Mouse (Mus musculus): ENCODE results near the gene Tas1r1.

Gene Tas1r1

GRCm38 (mm10) chr4:151988342-151989109 lies 49.8 kb downstream of the Tas1r1 start, which contains the start of gene Thap3:
TSS of gene Thap3 (minus strand) at chr4:151988997.
- under 1% methylated on average over 54 of the region's 54 CpGs for WGBS

- WGBS, result 15% methylated on average over 10 of the region's 10 CpGs
Observed at GRCm38 (mm10) chr4:151988014-151988341, 50.4 kb downstream of the Tas1r1 start.

DNA sequence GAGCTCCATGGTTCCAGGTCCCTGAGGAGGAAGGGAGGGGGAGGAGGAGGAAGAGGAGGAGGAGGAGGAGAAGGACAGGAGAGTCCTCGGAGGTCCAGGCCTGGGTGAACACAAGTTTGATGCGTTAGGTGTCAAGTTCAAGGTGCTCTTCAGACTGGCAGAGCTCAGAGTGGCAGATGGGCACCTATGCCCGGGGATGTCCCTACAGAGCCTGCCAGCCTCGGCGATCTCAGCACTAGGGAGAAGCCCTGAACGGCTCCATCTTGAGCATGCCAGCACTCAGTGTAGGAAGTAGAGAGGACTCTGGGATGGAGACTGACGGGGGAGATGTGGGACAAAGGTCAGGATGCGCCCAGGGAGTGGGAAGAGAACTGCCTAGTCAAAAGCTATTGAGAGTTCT lies 51.7 kb downstream of the Tas1r1 start:
- 66% methylated on average over 8 of the region's 8 CpGs for WGBS

- WGBS, result 32% methylated on average over 10 of the region's 10 CpGs
Observed at GRCm38 (mm10) chr4:151985886-151986285, 52.5 kb downstream of the Tas1r1 start.

DNA sequence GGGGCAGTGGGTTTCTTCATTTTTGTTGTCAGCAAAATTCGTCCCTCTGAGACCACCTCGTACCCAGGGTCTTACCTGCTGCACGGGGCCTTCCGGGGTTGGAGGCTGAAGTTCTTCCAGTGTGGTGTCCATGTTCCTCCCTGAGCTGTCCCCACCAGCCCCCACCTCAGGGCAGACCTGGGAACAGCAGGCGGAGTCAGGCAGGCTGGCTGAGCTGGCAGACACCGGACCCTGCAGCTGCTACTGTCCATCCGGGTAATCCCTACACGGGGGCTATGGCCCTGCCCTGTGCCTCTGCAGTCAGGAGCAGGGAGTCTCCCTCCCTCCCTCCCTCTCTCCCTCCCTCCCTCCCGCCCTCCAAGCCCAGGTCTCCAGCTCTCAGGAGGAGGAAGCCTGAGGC lies 54.8 kb downstream of the Tas1r1 start:
- 53% methylated on average over 8 of the region's 9 CpGs for WGBS

DNA sequence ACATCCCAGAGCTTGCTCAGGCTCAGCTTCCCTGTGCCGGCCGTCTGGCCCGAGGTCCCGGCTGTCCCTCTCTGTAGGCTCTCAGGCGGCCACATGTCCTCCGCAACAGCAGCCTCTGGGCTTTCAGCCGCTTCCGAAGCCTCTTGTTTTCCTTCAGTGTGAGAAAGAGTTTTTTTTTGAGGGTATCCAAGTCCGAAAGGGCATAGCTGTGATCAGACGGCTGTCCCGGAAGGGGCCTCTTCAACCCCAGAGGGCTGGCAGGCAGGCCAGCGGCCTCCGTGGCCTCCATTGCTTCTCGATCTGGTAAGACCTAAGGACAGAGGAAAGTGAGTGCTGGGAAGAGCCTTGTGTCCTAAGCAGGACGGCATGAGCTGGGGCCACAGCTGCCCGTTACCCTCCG lies 55.3 kb downstream of the Tas1r1 start:
- WGBS, result 72% methylated on average over 17 of the region's 17 CpGs

DNA sequence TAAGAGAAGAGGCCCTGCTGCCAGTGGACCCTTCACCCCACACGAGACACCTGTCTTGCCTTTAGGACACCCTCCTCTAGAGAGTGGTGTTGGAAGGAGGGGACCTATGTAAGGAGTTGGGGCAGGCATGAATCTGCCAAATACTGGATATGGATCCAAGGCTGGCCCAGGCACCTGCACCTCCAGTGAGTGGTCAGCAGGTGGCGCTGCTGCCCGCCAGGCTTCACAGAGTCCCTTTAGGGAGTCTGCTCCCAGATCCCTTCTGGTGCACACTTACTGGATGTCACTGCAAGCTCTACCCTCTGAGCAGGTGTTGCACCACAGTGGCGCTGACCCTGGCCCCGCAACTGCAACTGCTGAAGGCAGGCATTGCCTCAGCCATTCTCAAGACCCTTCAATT lies 57.0 kb downstream of the Tas1r1 start:
- 11% methylated on average over 5 of the region's 5 CpGs for WGBS

DNA sequence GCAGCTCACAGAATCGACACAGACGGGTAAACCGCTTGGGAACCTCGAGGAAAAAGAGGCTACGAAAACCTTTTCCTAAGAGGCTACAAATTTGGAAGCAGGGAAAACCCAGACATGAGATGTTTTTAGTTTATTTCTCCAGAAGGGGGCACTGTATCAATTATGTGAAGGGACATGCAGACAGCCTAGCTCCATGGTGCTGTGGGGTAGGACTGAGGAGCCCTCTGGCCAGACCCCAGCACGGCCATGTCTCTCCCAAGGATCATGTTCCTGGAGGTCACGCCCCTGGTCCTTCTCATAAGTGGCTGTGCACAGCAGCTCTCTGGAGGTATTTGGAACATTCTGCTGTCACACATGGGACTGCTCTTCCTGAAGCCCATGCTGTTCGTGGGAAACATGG lies 57.7 kb downstream of the Tas1r1 start:
- 54% methylated on average over 8 of the region's 8 CpGs for WGBS

Measured in cerebral cortex, adult 2 months (tissue).